13 mouse cellular contexts compared by ENCODE assay signal in the genomic region with DNA sequence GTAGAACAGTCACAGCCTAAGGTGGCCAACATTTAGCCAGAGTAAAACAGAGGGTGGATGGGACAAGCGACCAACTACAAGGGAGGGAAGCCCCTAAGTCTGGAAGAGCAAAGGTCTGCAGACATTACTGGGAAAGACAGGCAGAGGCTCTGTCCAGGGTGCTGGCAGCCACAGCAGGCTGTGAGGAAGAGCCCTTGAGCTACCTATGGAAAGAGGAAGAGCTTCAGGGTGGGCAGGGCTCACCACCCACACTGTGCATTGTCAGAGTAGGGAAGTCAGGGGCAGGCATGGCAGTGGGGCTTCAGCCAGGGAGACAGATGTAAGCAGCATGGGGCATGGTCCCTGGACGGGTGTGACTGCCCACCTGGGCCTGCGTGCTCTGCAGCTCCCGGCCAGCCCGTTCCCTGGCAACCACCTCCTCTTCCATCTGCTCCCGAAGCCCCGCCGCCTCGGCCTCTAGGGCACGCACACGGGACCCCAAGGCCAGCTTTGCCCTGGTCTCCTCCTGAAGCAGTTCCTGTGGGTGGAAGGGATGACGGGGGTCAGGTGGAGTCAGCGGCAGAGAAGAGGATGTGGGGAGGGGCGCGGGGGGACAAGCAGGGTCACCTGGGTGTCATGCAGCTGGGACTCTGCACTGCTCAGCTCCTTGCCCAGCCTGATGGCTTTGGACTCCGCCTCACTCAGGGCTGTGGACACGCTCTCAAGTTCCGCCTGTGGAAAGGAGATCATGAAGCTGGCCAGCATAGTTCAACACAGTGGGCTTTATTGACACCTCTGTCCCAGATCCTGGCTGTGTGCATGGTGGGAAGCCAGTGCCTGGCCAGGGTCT. TPM values are rescaled to one million over a fixed set of nuclear protein-coding genes. Genes with fewer than 3 reads are reported as not detected.
DNase-seq lines count a peak whose midpoint lies in the region; ATAC-seq and TF ChIP-seq lines count a peak whose summit lies in the region.
"Had no signal": no experiment of that assay in that cellular context is flagged by ENCODE, and none has a peak within 500 bp of the region (broad histone marks: within the 10 kb centered on the region; RNA-seq: fewer than 3 reads in every experiment).

No protein-coding gene starts in this region.

- no peak overlapping the region for H3K4me2 ChIP-seq in hindbrain, embryonic 11.5 days (replicated peaks; ENCODE audit: low read depth, low read length)
- no peak overlapping the region for H3K4me2 ChIP-seq in hindbrain, embryonic 14.5 days (replicated peaks)
- H3K4me2 ChIP-seq in intestine, embryonic 16.5 days (ENCODE audit: low read depth, low read length), result no peak overlapping the region
- no peak overlapping the region for H3K4me2 ChIP-seq in forebrain, postnatal 0 days (ENCODE audit: low read depth)
- H3K4me2 ChIP-seq: limb, embryonic 15.5 days had no signal

- no peak for TF ChIP-seq POLR2A in cerebellum, adult 2 months (IDR thresholded peaks at IDR 0.05; ENCODE audit: borderline replicate concordance, insufficient read depth, low read length)

- no peaks in the 10 kb centered on the region for H3K36me3 ChIP-seq in hindbrain, embryonic 11.5 days (ENCODE audit: control insufficient read depth, insufficient read depth, low read length)
- no peaks in the 10 kb centered on the region for H3K36me3 ChIP-seq in hindbrain, embryonic 14.5 days (replicated peaks; ENCODE audit: control insufficient read depth, insufficient read depth)
- no peaks in the 10 kb centered on the region for H3K36me3 ChIP-seq in G1E (replicated peaks)
- H3K36me3 ChIP-seq in intestine, embryonic 16.5 days (ENCODE audit: control insufficient read depth, insufficient read depth, low read length), result peaks cover 23% of the 10 kb centered on the region
- no peaks in the 10 kb centered on the region for H3K36me3 ChIP-seq in forebrain, postnatal 0 days (ENCODE audit: insufficient read depth)
- H3K36me3 ChIP-seq: forebrain, embryonic 10.5 days; limb, embryonic 15.5 days had no signal

- no peak overlapping the region for H3K4me3 ChIP-seq in hindbrain, embryonic 11.5 days (ENCODE audit: low read depth, low read length)
- no peak overlapping the region for H3K4me3 ChIP-seq in hindbrain, embryonic 14.5 days (replicated peaks; ENCODE audit: low read length)
- H3K4me3 ChIP-seq in G1E (ENCODE audit: low read depth, low read length), result no peak overlapping the region
- peak overlapping the region; percentile 83 for H3K4me3 ChIP-seq in cerebellum, adult 2 months (replicated peaks; ENCODE audit: insufficient read depth, low read depth, low read length)
- H3K4me3 ChIP-seq in intestine, embryonic 16.5 days (ENCODE audit: low read length), result no peak overlapping the region
- no peak overlapping the region for H3K4me3 ChIP-seq in forebrain, postnatal 0 days (ENCODE audit: low read depth, low read length)
- H3K4me3 ChIP-seq: forebrain, embryonic 10.5 days; limb, embryonic 15.5 days had no signal

- H3K4me1 ChIP-seq in hindbrain, embryonic 11.5 days (replicated peaks; ENCODE audit: control insufficient read depth, insufficient read depth, low read length), result no peaks in the 10 kb centered on the region
- no peaks in the 10 kb centered on the region for H3K4me1 ChIP-seq in hindbrain, embryonic 14.5 days (replicated peaks; ENCODE audit: control insufficient read depth, insufficient read depth, low read length)
- H3K4me1 ChIP-seq in G1E (ENCODE audit: insufficient read depth, low read depth, low read length), result no peaks in the 10 kb centered on the region
- peaks cover 34% of the 10 kb centered on the region for H3K4me1 ChIP-seq in cerebellum, adult 2 months (ENCODE audit: control insufficient read depth, insufficient read depth, low read length)
- no peaks in the 10 kb centered on the region for H3K4me1 ChIP-seq in intestine, embryonic 16.5 days (ENCODE audit: control insufficient read depth, insufficient read depth, low read length)
- H3K4me1 ChIP-seq in forebrain, postnatal 0 days (ENCODE audit: insufficient read depth), result no peaks in the 10 kb centered on the region
- H3K4me1 ChIP-seq: limb, embryonic 15.5 days had no signal

- TF ChIP-seq CTCF in G1E (IDR thresholded peaks at IDR 0.05; ENCODE audit: low read depth, low read length), result no peak
- TF ChIP-seq CTCF in cerebellum, adult 2 months (IDR thresholded peaks at IDR 0.05; ENCODE audit: borderline replicate concordance, insufficient read depth, low read depth, low read length), result no peak
- TF ChIP-seq CTCF in forebrain, postnatal 0 days (IDR thresholded peaks at IDR 0.05; ENCODE audit: low read depth), result no peak

- H3K27me3 ChIP-seq in hindbrain, embryonic 11.5 days (ENCODE audit: control insufficient read depth, insufficient read depth, low read length), result no peaks in the 10 kb centered on the region
- H3K27me3 ChIP-seq in hindbrain, embryonic 14.5 days (ENCODE audit: control insufficient read depth, insufficient read depth, low read length), result no peaks in the 10 kb centered on the region
- H3K27me3 ChIP-seq in G1E (ENCODE audit: insufficient read depth, low read length), result no peaks in the 10 kb centered on the region
- H3K27me3 ChIP-seq in cerebellum, adult 2 months (ENCODE audit: control insufficient read depth, insufficient read depth, low read length), result no peaks in the 10 kb centered on the region
- no peaks in the 10 kb centered on the region for H3K27me3 ChIP-seq in intestine, embryonic 16.5 days (replicated peaks; ENCODE audit: control insufficient read depth, insufficient read depth, low read length)
- no peaks in the 10 kb centered on the region for H3K27me3 ChIP-seq in forebrain, postnatal 0 days (ENCODE audit: insufficient read depth, low read length)

- 43% methylated on average over 18 of the region's 18 CpGs for WGBS in hindbrain, embryonic 11.5 days
- 30% methylated on average over 18 of the region's 18 CpGs for WGBS in hindbrain, embryonic 14.5 days
- WGBS in cerebellum, adult 2 months, result 10% methylated on average over 18 of the region's 18 CpGs
- WGBS in intestine, embryonic 16.5 days, result 51% methylated on average over 18 of the region's 18 CpGs
- WGBS in forebrain, postnatal 0 days, result 44% methylated on average over 18 of the region's 18 CpGs

- no peak overlapping the region for H3K9ac ChIP-seq in hindbrain, embryonic 11.5 days (ENCODE audit: low read depth, low read length)
- H3K9ac ChIP-seq in hindbrain, embryonic 14.5 days, result no peak overlapping the region
- H3K9ac ChIP-seq in intestine, embryonic 16.5 days (ENCODE audit: low read depth, low read length), result no peak overlapping the region
- no peak overlapping the region for H3K9ac ChIP-seq in forebrain, postnatal 0 days
- H3K9ac ChIP-seq: limb, embryonic 15.5 days had no signal

- peak; percentile 9 for DNase-seq in hindbrain, embryonic 11.5 days (ENCODE audit: low spot score)
- no peak for DNase-seq in hindbrain, embryonic 14.5 days (ENCODE audit: low spot score)
- DNase-seq in G1E (ENCODE audit: low spot score), result peak; percentile 36
- DNase-seq in cerebellum, adult 2 months, result peak; percentile 76 to 79
- DNase-seq in layer of hippocampus, postnatal 14 days (ENCODE audit: low spot score in 2 of 2), result no peak
- DNase-seq in adrenal gland, postnatal 25 days, result no peak
- no peak for DNase-seq in forebrain, postnatal 0 days

- no peaks in the 10 kb centered on the region for H3K9me3 ChIP-seq in hindbrain, embryonic 11.5 days (ENCODE audit: control insufficient read depth, low read length)
- H3K9me3 ChIP-seq in hindbrain, embryonic 14.5 days (ENCODE audit: control insufficient read depth, low read length), result no peaks in the 10 kb centered on the region
- H3K9me3 ChIP-seq in G1E (replicated peaks), result peaks cover 7% of the 10 kb centered on the region
- H3K9me3 ChIP-seq in intestine, embryonic 16.5 days (ENCODE audit: control insufficient read depth, low read length), result no peaks in the 10 kb centered on the region
- H3K9me3 ChIP-seq in forebrain, postnatal 0 days (ENCODE audit: low read length), result no peaks in the 10 kb centered on the region
- H3K9me3 ChIP-seq: limb, embryonic 15.5 days had no signal

- no peak for ATAC-seq in hindbrain, embryonic 11.5 days (ENCODE audit: low FRiP score)
- no peak; the same call in 1 of the 2 replicates for ATAC-seq in hindbrain, embryonic 14.5 days (ENCODE audit: low FRiP score)
- no peak for ATAC-seq in G1E (ENCODE audit: extremely low read depth, insufficient number of reproducible peaks, low FRiP score, poor library complexity, severe bottlenecking)
- 0 out of 2 replicates have a peak, but pooled peaks have one; percentile 10 for ATAC-seq in intestine, embryonic 16.5 days
- ATAC-seq in forebrain, postnatal 0 days, result no peak
- ATAC-seq: hindbrain, postnatal 0 days had no signal

- no peak overlapping the region for H3K27ac ChIP-seq in hindbrain, embryonic 11.5 days (ENCODE audit: low read depth, low read length)
- H3K27ac ChIP-seq in hindbrain, embryonic 14.5 days, result no peak overlapping the region
- peak overlapping the region; percentile 73 for H3K27ac ChIP-seq in cerebellum, adult 2 months (ENCODE audit: insufficient read depth, low read length)
- no peak overlapping the region for H3K27ac ChIP-seq in intestine, embryonic 16.5 days (ENCODE audit: low read length)
- no peak overlapping the region for H3K27ac ChIP-seq in forebrain, postnatal 0 days (ENCODE audit: low read depth, low read length)
- H3K27ac ChIP-seq: forebrain, embryonic 10.5 days; hindbrain, postnatal 0 days; limb, embryonic 15.5 days; macrophage had no signal

RNA-seq across cellular contexts. Expression of a gene that starts 33.5 kb away (rescaled TPM):
- 1.4 and 2.1 TPM in 2 replicates for polyA plus RNA-seq in hindbrain, embryonic 11.5 days (2014; fragmentation: Nextera tagmentation; extraction: Ambion mirVana)
- 7.2 and 8.6 TPM in 2 replicates for polyA plus RNA-seq in hindbrain, embryonic 14.5 days (2014; fragmentation: Nextera tagmentation; extraction: Ambion mirVana)
- total RNA-seq in G1E (2014; fragmentation: Nextera tagmentation), result 0.53 TPM in 1 of 2 replicates, not detected in the other
- 0.05 TPM in 1 of 2 replicates, not detected in the other for total RNA-seq in G1E (2017)
- not detected in 2 replicates for polyA plus RNA-seq in G1E (2012)
- 368 and 423 TPM in 2 replicates for polyA plus RNA-seq in cerebellum, adult 2 months (2012; rRNA removed)
- polyA plus RNA-seq in intestine, embryonic 16.5 days (2015; fragmentation: Nextera tagmentation; extraction: Ambion mirVana), result 0.20 and 0.22 TPM in 2 replicates
- total RNA-seq in layer of hippocampus, postnatal 14 days (2021), result 100 to 1,000 TPM; 146 to 149 TPM
- 5.9 and 6.0 TPM in 2 replicates for total RNA-seq in adrenal gland, postnatal 25 days (2021)
- 6.0 and 8.6 TPM in 2 replicates for total RNA-seq in forebrain, postnatal 0 days (2014; rRNA removed)
- 4.2 and 5.2 TPM in 2 replicates for polyA plus RNA-seq in forebrain, postnatal 0 days (2015; fragmentation: Nextera tagmentation; extraction: Ambion mirVana)

RNA-seq across cellular contexts. Expression of a gene that starts 46.7 kb away (rescaled TPM):
- polyA plus RNA-seq in hindbrain, embryonic 11.5 days (2014; fragmentation: Nextera tagmentation; extraction: Ambion mirVana), result 1.9 and 2.3 TPM in 2 replicates
- 4.2 and 5.0 TPM in 2 replicates for polyA plus RNA-seq in hindbrain, embryonic 14.5 days (2014; fragmentation: Nextera tagmentation; extraction: Ambion mirVana)
- total RNA-seq in G1E (2014; fragmentation: Nextera tagmentation) (not detected in 2 replicates), G1E (2017) (not detected in 2 replicates)
- polyA plus RNA-seq in G1E (2012), result not detected in 2 replicates
- polyA plus RNA-seq in cerebellum, adult 2 months (2012; rRNA removed), result 54.9 and 56.2 TPM in 2 replicates
- 70.3 and 81.3 TPM in 2 replicates for polyA plus RNA-seq in intestine, embryonic 16.5 days (2015; fragmentation: Nextera tagmentation; extraction: Ambion mirVana)
- total RNA-seq in layer of hippocampus, postnatal 14 days (2021), result 10 to 100 TPM; 20.9 to 24.6 TPM
- total RNA-seq in adrenal gland, postnatal 25 days (2021), result 2.8 and 4.3 TPM in 2 replicates
- 4.5 and 11.9 TPM in 2 replicates for total RNA-seq in forebrain, postnatal 0 days (2014; rRNA removed)
- polyA plus RNA-seq in forebrain, postnatal 0 days (2015; fragmentation: Nextera tagmentation; extraction: Ambion mirVana), result 2.9 and 4.2 TPM in 2 replicates
- polyA plus RNA-seq: macrophage had no signal

RNA-seq across cellular contexts. Expression of a gene that starts 51.7 kb away (rescaled TPM):
- 0.28 and 0.66 TPM in 2 replicates for polyA plus RNA-seq in hindbrain, embryonic 11.5 days (2014; fragmentation: Nextera tagmentation; extraction: Ambion mirVana)
- polyA plus RNA-seq in hindbrain, embryonic 14.5 days (2014; fragmentation: Nextera tagmentation; extraction: Ambion mirVana), result 0.81 and 1.0 TPM in 2 replicates
- total RNA-seq in G1E (2014; fragmentation: Nextera tagmentation) (1.3 and 2.7 TPM in 2 replicates), G1E (2017) (0.16 and 0.70 TPM in 2 replicates)
- 0.10 and 0.35 TPM in 2 replicates for polyA plus RNA-seq in G1E (2012)
- 0.26 and 0.43 TPM in 2 replicates for polyA plus RNA-seq in cerebellum, adult 2 months (2012; rRNA removed)
- 3.4 and 3.9 TPM in 2 replicates for polyA plus RNA-seq in intestine, embryonic 16.5 days (2015; fragmentation: Nextera tagmentation; extraction: Ambion mirVana)
- under 1 TPM in 1 of 2 experiments, not detected in 1; 0.30 TPM for total RNA-seq in layer of hippocampus, postnatal 14 days (2021)
- total RNA-seq in adrenal gland, postnatal 25 days (2021), result 0.88 TPM in 1 of 2 replicates, not detected in the other
- 0.08 and 0.24 TPM in 2 replicates for total RNA-seq in forebrain, postnatal 0 days (2014; rRNA removed)
- polyA plus RNA-seq in forebrain, postnatal 0 days (2015; fragmentation: Nextera tagmentation; extraction: Ambion mirVana), result 0.35 and 0.71 TPM in 2 replicates
- total RNA-seq: hindbrain, postnatal 0 days; layer of hippocampus, adult 18-20 months had no signal

Comparison
In these comparisons a context has a peak if more than half of its experiments do, and no peak if none do; other contexts are left out.
1. DNase-seq: peak in hindbrain, embryonic 11.5 days (single experiment), G1E (single experiment) and cerebellum, adult 2 months (2 of 2); none in hindbrain, embryonic 14.5 days (single experiment), layer of hippocampus, postnatal 14 days (0 of 2), adrenal gland, postnatal 25 days (single experiment) and forebrain, postnatal 0 days (single experiment).
2. RNA of a gene that starts 33.5 kb away (polyA plus RNA-seq): 368 to 423 TPM in cerebellum, adult 2 months; 7.2 to 8.6 TPM in hindbrain, embryonic 14.5 days, 4.2 to 5.2 TPM in forebrain, postnatal 0 days, 1.4 to 2.1 TPM in hindbrain, embryonic 11.5 days, 0.20 to 0.22 TPM in intestine, embryonic 16.5 days and not detected in G1E; every median in the first group is over 10 times any median in the second.